Comparison of ENCODE assay signal across 27 mouse cellular contexts in the genomic region with DNA sequence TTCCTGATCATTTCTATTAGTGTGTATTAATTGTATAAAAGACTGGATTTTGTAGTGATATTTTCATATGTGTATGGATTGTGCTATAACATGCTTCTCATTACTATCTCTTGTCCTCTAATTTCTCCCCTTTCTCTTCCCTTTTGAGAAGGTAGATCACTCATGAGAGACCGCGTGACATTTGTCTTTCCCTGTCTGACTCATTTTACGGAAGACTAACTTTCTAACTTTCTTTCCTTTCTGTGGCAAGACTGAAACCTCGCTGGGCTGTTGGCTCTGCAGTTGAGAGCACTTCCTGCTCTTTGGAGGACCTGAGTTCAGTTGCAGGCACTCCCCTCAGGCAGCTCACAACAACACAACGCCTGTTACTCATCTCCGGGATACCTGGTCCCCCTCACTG. TPM values are rescaled to one million over a fixed set of nuclear protein-coding genes. Genes with fewer than 3 reads are reported as not detected.
A peak's percentile ranks its signal among the peaks of the same experiment; 100 is the strongest.
DNase-seq lines count a peak whose midpoint lies in the region; TF ChIP-seq lines count a peak whose summit lies in the region.
"Had no signal": no experiment of that assay in that cellular context is flagged by ENCODE, and none has a peak within 500 bp of the region (broad histone marks: within the 10 kb centered on the region; RNA-seq: fewer than 3 reads in every experiment).

No protein-coding gene starts in this region.

- 87% methylated on average over 6 of the region's 6 CpGs for WGBS in forebrain, embryonic 10.5 days

- no peak overlapping the region for H3K27ac ChIP-seq in CH12.LX (ENCODE audit: insufficient read depth, low read depth)
- no peak overlapping the region for H3K27ac ChIP-seq in forebrain, embryonic 10.5 days

- peak; percentile 31 for DNase-seq in heart, adult 11 months
- no peak for DNase-seq in heart, postnatal 10 days
- DNase-seq in 416B (ENCODE audit: low read depth) (peak; percentile 26), CH12.LX (ENCODE audit: extremely low read depth) (peak; percentile 86)
- DNase-seq in induced T-regulatory cell, adult 2 months (ENCODE audit: low read depth), result peak; percentile 1
- no peak for DNase-seq in forebrain, embryonic 10.5 days (ENCODE audit: extremely low spot score, low spot score)
- DNase-seq in cerebellum, adult 11 months, result no peak
- DNase-seq in adrenal gland, adult 2 months, result no peak
- DNase-seq: adrenal gland, adult 8-10 months; adrenal gland, postnatal 10 days; adrenal gland, postnatal 14 days; adrenal gland, postnatal 25 days; adrenal gland, postnatal 36 days; B cell, adult 2 months; cerebellum, adult 11-12 months; cerebellum, adult 18-20 months; cerebellum, adult 8-10 months; cerebellum, adult 9-10 months had no signal

- dilution Hi-C loops in CH12.LX (cut with MboI; ENCODE audit: extremely low pct_ligation_motif_present, extremely low pct_unique_long_range_greater_than_20kb, low sequenced_read_pairs), result no loop called here

- in situ Hi-C loops in CH12.LX (cut with MboI; ENCODE audit: low pct_ligation_motif_present, low pct_unique_long_range_greater_than_20kb, low sequenced_read_pairs), result no loop called here

- no peaks in the 10 kb centered on the region for H3K9me3 ChIP-seq in CH12.LX (replicated peaks; ENCODE audit: low read length)
- no peaks in the 10 kb centered on the region for H3K9me3 ChIP-seq in forebrain, embryonic 10.5 days

- no peak for TF ChIP-seq POLR2A in CH12.LX (IDR thresholded peaks at IDR 0.05; ENCODE audit: low read depth, low read length)

- no peak for TF ChIP-seq RAD21 in CH12.LX (IDR thresholded peaks at IDR 0.05; ENCODE audit: low read depth, low read length)

- H3K4me1 ChIP-seq in CH12.LX (ENCODE audit: control insufficient read depth in 1 of 2, insufficient read depth in 2 of 2), result peaks cover 0 to 31% of the 10 kb centered on the region in 2 experiments; a peak in 2 of 4 replicates
- no peaks in the 10 kb centered on the region for H3K4me1 ChIP-seq in forebrain, embryonic 10.5 days

- no peak overlapping the region for H3K9ac ChIP-seq in CH12.LX (ENCODE audit: insufficient read depth, low read depth)

- no peaks in the 10 kb centered on the region for H3K36me3 ChIP-seq in CH12.LX (replicated peaks in 1 of 2; ENCODE audit: control insufficient read depth in 1 of 2, insufficient read depth in 1 of 2, low read length in 1 of 2)
- H3K36me3 ChIP-seq in forebrain, embryonic 10.5 days (replicated peaks), result no peaks in the 10 kb centered on the region
- H3K36me3 ChIP-seq: G1E had no signal

- H3K4me3 ChIP-seq in CH12.LX (replicated peaks in 1 of 3; ENCODE audit: low read depth in 2 of 3, low read length in 2 of 3, poor library complexity in 1 of 3), result no peak overlapping the region
- no peak overlapping the region for H3K4me3 ChIP-seq in forebrain, embryonic 10.5 days

- intact Hi-C loops in heart, postnatal 10 days (cut with DNase I), result no loop called here

- H3K4me2 ChIP-seq in CH12.LX (ENCODE audit: insufficient read depth, low read depth, poor library complexity, severe bottlenecking), result no peak overlapping the region

- TF ChIP-seq CTCF in CH12.LX (conservative IDR thresholded peaks at IDR 0.05 in 1 of 2, IDR thresholded peaks at IDR 0.05 in 1 of 2; ENCODE audit: low read depth in 2 of 2, low read length in 2 of 2), result no peak

- TF ChIP-seq EP300 in CH12.LX (IDR thresholded peaks at IDR 0.05; ENCODE audit: low read length), result peak; percentile 87

- no peaks in the 10 kb centered on the region for H3K27me3 ChIP-seq in CH12.LX (replicated peaks)
- H3K27me3 ChIP-seq in forebrain, embryonic 10.5 days (ENCODE audit: poor library complexity, severe bottlenecking), result no peaks in the 10 kb centered on the region

- no peaks in the 10 kb centered on the region for H3K79me2 ChIP-seq in CH12.LX (replicated peaks; ENCODE audit: control insufficient read depth, extremely low read depth, insufficient read depth, poor library complexity, severe bottlenecking)

TF ChIP-seq in CH12.LX, 34 proteins besides CTCF, POLR2A, EP300 and RAD21:
- TF ChIP-seq ELF1 (IDR thresholded peaks at IDR 0.05; ENCODE audit: low read depth, low read length) (peak; percentile 55; the same call in 1 of the 2 replicates), PAX5 (IDR thresholded peaks at IDR 0.05; ENCODE audit: low read length) (no peak), TCF12 (IDR thresholded peaks at IDR 0.05; ENCODE audit: low read depth, low read length) (peak; percentile 19; the same call in 1 of the 2 replicates), MYC (IDR thresholded peaks at IDR 0.05; ENCODE audit: low read depth, low read length) (0 out of 2 replicates have a peak, but pooled peaks have one; percentile 47), JUND (conservative IDR thresholded peaks at IDR 0.05; ENCODE audit: low read depth, low read length) (peak; percentile 73), BHLHE40 (IDR thresholded peaks at IDR 0.05; ENCODE audit: low read depth, low read length) (peak; percentile 84), RCOR1 (conservative IDR thresholded peaks at IDR 0.05; ENCODE audit: low read depth, low read length) (0 out of 2 replicates have a peak, but pooled peaks have one; percentile 27), SMC3 (IDR thresholded peaks at IDR 0.05; ENCODE audit: low read depth, low read length) (no peak), MAFK (IDR thresholded peaks at IDR 0.05; ENCODE audit: insufficient replicate concordance, low read length) (peak; percentile 72; the same call in 1 of the 2 replicates), MEF2A (IDR thresholded peaks at IDR 0.05; ENCODE audit: borderline replicate concordance, low read depth, low read length) (peak; percentile 24; the same call in 1 of the 2 replicates), JUN (IDR thresholded peaks at IDR 0.05; ENCODE audit: insufficient read depth, low read depth, low read length) (peak; percentile 57), GABPA (IDR thresholded peaks at IDR 0.05; ENCODE audit: insufficient replicate concordance, low read depth, low read length) (no peak), ETS1 (conservative IDR thresholded peaks at IDR 0.05; ENCODE audit: low read depth, low read length) (peak; percentile 65), IRF4 (IDR thresholded peaks at IDR 0.05; ENCODE audit: low read depth, low read length) (peak; percentile 81)

RNA-seq across cellular contexts. Expression of a gene that starts 48.2 kb away (rescaled TPM):
- total RNA-seq in heart, postnatal 10 days (2021), result under 1 TPM in 1 of 2 experiments, not detected in 1; 0.50 TPM
- total RNA-seq in CH12.LX (2012; rRNA removed) (not detected in 2 replicates), CH12.LX (2014; rRNA removed) (not detected in 2 replicates)
- polyA plus RNA-seq in CH12.LX (2012; ENCODE audit: insufficient read length, low read depth), result not detected in 2 replicates
- not detected in 2 replicates for polyA plus RNA-seq in forebrain, embryonic 10.5 days (2016; fragmentation: Nextera tagmentation; extraction: Ambion mirVana)
- not detected for total RNA-seq in adrenal gland, adult 2 months (2021)
- polyA plus RNA-seq in adrenal gland, adult 2 months (2012; rRNA removed), result not detected in 2 replicates
- total RNA-seq: adrenal gland, adult 18-20 months; adrenal gland, adult 8-10 months; adrenal gland, postnatal 10 days; adrenal gland, postnatal 14 days; adrenal gland, postnatal 25 days; adrenal gland, postnatal 36 days; adrenal gland, postnatal 4 days; ES-E14; MEL had no signal
- polyA plus RNA-seq: activated CD4-positive, CD25-positive, alpha-beta regulatory T cell, adult 4 months; C2C12; CD4-positive, CD25-positive, alpha-beta regulatory T cell, adult 4 months; G1E; Patski had no signal

Comparison
In these comparisons a context has a peak if more than half of its experiments do, and no peak if none do; other contexts are left out.
1. DNase-seq: peak in heart, adult 11 months (single experiment), 416B (single experiment), CH12.LX (single experiment) and induced T-regulatory cell, adult 2 months (single experiment); none in heart, postnatal 10 days (0 of 2), forebrain, embryonic 10.5 days (single experiment), cerebellum, adult 11 months (single experiment) and adrenal gland, adult 2 months (single experiment).